Mouse (Mus musculus): Measurements from ENCODE around the gene Bub3. TPM values are rescaled to one million over a fixed set of nuclear protein-coding genes. Genes with fewer than 3 reads are reported as not detected.

Bub3 gene
- polyA plus RNA-seq, 1 experiment from 2014 or later = 257 TPM

- Histone ChIP-seq H3K4me1 (ENCODE audit: control insufficient read depth, insufficient read depth, low read length) (no peaks in the 10 kb centered on the region), H3K4me2 (ENCODE audit: low read depth) (no peak overlapping the region), H3K9me3 (ENCODE audit: control insufficient read depth, low read length) (no peaks in the 10 kb centered on the region), H3K9ac (ENCODE audit: low read length) (no peak overlapping the region), H3K27ac (ENCODE audit: low read depth, low read length) (no peak overlapping the region), H3K27me3 (ENCODE audit: control insufficient read depth, insufficient read depth, low read length) (no peaks in the 10 kb centered on the region), H3K4me3 (ENCODE audit: low read depth, low read length) (no peak overlapping the region), H3K36me3 (ENCODE audit: control insufficient read depth, insufficient read depth, low read length) (no peaks in the 10 kb centered on the region)
- 94% methylated on average over 5 of the region's 5 CpGs for WGBS
- DNase-seq (ENCODE audit: low spot score) (no peak), ATAC-seq (ENCODE audit: insufficient read depth, low FRiP score, low TSS enrichment) (no peak)
These were observed 25.5 kb downstream of the Bub3 start for GRCm38 (mm10) chr7:131585551-131585950.

- peak; percentile 94 for ATAC-seq (ENCODE audit: insufficient read depth, low FRiP score, low TSS enrichment)
- Histone ChIP-seq H3K9ac (ENCODE audit: low read length) (peak overlapping the region; percentile 37), H3K4me2 (ENCODE audit: low read depth) (0 out of 2 replicates have a peak overlapping the region, but pooled peaks have one; percentile 2), H3K9me3 (ENCODE audit: control insufficient read depth, low read length) (no peaks in the 10 kb centered on the region), H3K4me1 (ENCODE audit: control insufficient read depth, insufficient read depth, low read length) (peaks cover 5% of the 10 kb centered on the region), H3K36me3 (ENCODE audit: control insufficient read depth, insufficient read depth, low read length) (no peaks in the 10 kb centered on the region), H3K4me3 (ENCODE audit: low read depth, low read length) (no peak overlapping the region), H3K27me3 (ENCODE audit: control insufficient read depth, insufficient read depth, low read length) (peaks cover 11% of the 10 kb centered on the region), H3K27ac (ENCODE audit: low read depth, low read length) (peak overlapping the region; percentile 45; the same call in 1 of the 2 replicates)
- peak; percentile 82 for DNase-seq (ENCODE audit: low spot score)
- WGBS = 12% methylated on average over 12 of the region's 12 CpGs
These were observed 37.9 kb downstream of the Bub3 start for GRCm38 (mm10) chr7:131597779-131598482.

- H3K36me3 ChIP-seq (ENCODE audit: control insufficient read depth, insufficient read depth, low read length) = no peaks in the 10 kb centered on the region
- H3K27ac ChIP-seq (ENCODE audit: low read depth, low read length) = peak overlapping the region; percentile 45; the same call in 1 of the 2 replicates
- H3K9me3 ChIP-seq (ENCODE audit: control insufficient read depth, low read length) = no peaks in the 10 kb centered on the region
- H3K9ac ChIP-seq (ENCODE audit: low read length) = peak overlapping the region; percentile 37
- H3K4me3 ChIP-seq (ENCODE audit: low read depth, low read length) = no peak overlapping the region
- DNase-seq (ENCODE audit: low spot score) (peak; percentile 80), ATAC-seq (ENCODE audit: insufficient read depth, low FRiP score, low TSS enrichment) (peak; percentile 41; the same call in 1 of the 2 replicates)
- H3K4me2 ChIP-seq (ENCODE audit: low read depth) = 0 out of 2 replicates have a peak overlapping the region, but pooled peaks have one; percentile 2
- H3K4me1 ChIP-seq (ENCODE audit: control insufficient read depth, insufficient read depth, low read length) = peaks cover 5% of the 10 kb centered on the region
- 8% methylated on average over 5 of the region's 5 CpGs for whole genome bisulfite sequencing
- H3K27me3 ChIP-seq (ENCODE audit: control insufficient read depth, insufficient read depth, low read length) = peaks cover 11% of the 10 kb centered on the region
These were observed 38.4 kb downstream of the Bub3 start for GRCm38 (mm10) chr7:131598483-131598824.

GRCm38 (mm10) chr7:131602106-131602505, 42.1 kb downstream of the Bub3 start:
- no peak overlapping the region for H3K4me2 ChIP-seq (ENCODE audit: low read depth)
- no peak overlapping the region for H3K9ac ChIP-seq (ENCODE audit: low read length)
- ATAC-seq (ENCODE audit: insufficient read depth, low FRiP score, low TSS enrichment) (no peak), DNase-seq (ENCODE audit: low spot score) (no peak)
- H3K36me3 ChIP-seq (ENCODE audit: control insufficient read depth, insufficient read depth, low read length) = no peaks in the 10 kb centered on the region
- H3K4me3 ChIP-seq (ENCODE audit: low read depth, low read length) = no peak overlapping the region
- peaks cover 11% of the 10 kb centered on the region for H3K27me3 ChIP-seq (ENCODE audit: control insufficient read depth, insufficient read depth, low read length)
- 77% methylated on average over 7 of the region's 7 CpGs for WGBS
- no peaks in the 10 kb centered on the region for H3K9me3 ChIP-seq (ENCODE audit: control insufficient read depth, low read length)
- H3K4me1 ChIP-seq (ENCODE audit: control insufficient read depth, insufficient read depth, low read length) = peaks cover 5% of the 10 kb centered on the region
- no peak overlapping the region for H3K27ac ChIP-seq (ENCODE audit: low read depth, low read length)

GRCm38 (mm10) chr7:131603186-131603585, 43.2 kb downstream of the Bub3 start:
- Histone ChIP-seq H3K27ac (ENCODE audit: low read depth, low read length) (no peak overlapping the region), H3K4me1 (ENCODE audit: control insufficient read depth, insufficient read depth, low read length) (peaks cover 3% of the 10 kb centered on the region), H3K4me2 (ENCODE audit: low read depth) (no peak overlapping the region), H3K27me3 (ENCODE audit: control insufficient read depth, insufficient read depth, low read length) (peaks cover 9% of the 10 kb centered on the region), H3K36me3 (ENCODE audit: control insufficient read depth, insufficient read depth, low read length) (no peaks in the 10 kb centered on the region), H3K9ac (ENCODE audit: low read length) (no peak overlapping the region), H3K9me3 (ENCODE audit: control insufficient read depth, low read length) (no peaks in the 10 kb centered on the region), H3K4me3 (ENCODE audit: low read depth, low read length) (no peak overlapping the region)
- 3% methylated on average over 8 of the region's 11 CpGs for WGBS
- no peak for ATAC-seq (ENCODE audit: insufficient read depth, low FRiP score, low TSS enrichment)
- no peak for DNase-seq (ENCODE audit: low spot score)

GRCm38 (mm10) chr7:131604946-131605345, 44.9 kb downstream of the Bub3 start:
- ATAC-seq (ENCODE audit: insufficient read depth, low FRiP score, low TSS enrichment) (no peak), DNase-seq (ENCODE audit: low spot score) (no peak)
- no peak overlapping the region for H3K9ac ChIP-seq (ENCODE audit: low read length)
- H3K4me1 ChIP-seq (ENCODE audit: control insufficient read depth, insufficient read depth, low read length) = no peaks in the 10 kb centered on the region; the same call in 1 of the 2 replicates
- no peaks in the 10 kb centered on the region for H3K36me3 ChIP-seq (ENCODE audit: control insufficient read depth, insufficient read depth, low read length)
- no peak overlapping the region for H3K4me3 ChIP-seq (ENCODE audit: low read depth, low read length)
- peaks cover 3% of the 10 kb centered on the region; the same call in 1 of the 2 replicates for H3K27me3 ChIP-seq (ENCODE audit: control insufficient read depth, insufficient read depth, low read length)
- no peak overlapping the region for H3K4me2 ChIP-seq (ENCODE audit: low read depth)
- H3K27ac ChIP-seq (ENCODE audit: low read depth, low read length) = no peak overlapping the region
- H3K9me3 ChIP-seq (ENCODE audit: control insufficient read depth, low read length) = no peaks in the 10 kb centered on the region
- WGBS = 87% methylated on average over 10 of the region's 10 CpGs

GRCm38 (mm10) chr7:131605481-131605880, 45.5 kb downstream of the Bub3 start:
- Histone ChIP-seq H3K9me3 (ENCODE audit: control insufficient read depth, low read length) (no peaks in the 10 kb centered on the region), H3K4me1 (ENCODE audit: control insufficient read depth, insufficient read depth, low read length) (no peaks in the 10 kb centered on the region; the same call in 1 of the 2 replicates), H3K9ac (ENCODE audit: low read length) (no peak overlapping the region), H3K36me3 (ENCODE audit: control insufficient read depth, insufficient read depth, low read length) (no peaks in the 10 kb centered on the region), H3K27ac (ENCODE audit: low read depth, low read length) (no peak overlapping the region), H3K4me3 (ENCODE audit: low read depth, low read length) (no peak overlapping the region), H3K27me3 (ENCODE audit: control insufficient read depth, insufficient read depth, low read length) (no peaks in the 10 kb centered on the region; the same call in 1 of the 2 replicates), H3K4me2 (ENCODE audit: low read depth) (no peak overlapping the region)
- no peak for DNase-seq (ENCODE audit: low spot score)
- 78% methylated on average over 4 of the region's 4 CpGs for WGBS
- no peak for ATAC-seq (ENCODE audit: insufficient read depth, low FRiP score, low TSS enrichment)

GRCm38 (mm10) chr7:131608049-131608448, 48.0 kb downstream of the Bub3 start:
- no peaks in the 10 kb centered on the region for H3K4me1 ChIP-seq (ENCODE audit: control insufficient read depth, insufficient read depth, low read length)
- DNase-seq (ENCODE audit: low spot score) = no peak
- H3K27ac ChIP-seq (ENCODE audit: low read depth, low read length) = no peak overlapping the region
- 92% methylated on average over 6 of the region's 6 CpGs for WGBS
- no peaks in the 10 kb centered on the region for H3K36me3 ChIP-seq (ENCODE audit: control insufficient read depth, insufficient read depth, low read length)
- H3K27me3 ChIP-seq (ENCODE audit: control insufficient read depth, insufficient read depth, low read length) = no peaks in the 10 kb centered on the region
- H3K4me3 ChIP-seq (ENCODE audit: low read depth, low read length) = no peak overlapping the region
- no peak overlapping the region for H3K4me2 ChIP-seq (ENCODE audit: low read depth)
- H3K9ac ChIP-seq (ENCODE audit: low read length) = no peak overlapping the region
- no peak for ATAC-seq (ENCODE audit: insufficient read depth, low FRiP score, low TSS enrichment)
- H3K9me3 ChIP-seq (ENCODE audit: control insufficient read depth, low read length) = no peaks in the 10 kb centered on the region

- H3K4me2 ChIP-seq (ENCODE audit: low read depth) = no peak overlapping the region
- no peaks in the 10 kb centered on the region for H3K9me3 ChIP-seq (ENCODE audit: control insufficient read depth, low read length)
- H3K9ac ChIP-seq (ENCODE audit: low read length) = no peak overlapping the region
- H3K4me1 ChIP-seq (ENCODE audit: control insufficient read depth, insufficient read depth, low read length) = no peaks in the 10 kb centered on the region
- no peak overlapping the region for H3K27ac ChIP-seq (ENCODE audit: low read depth, low read length)
- H3K36me3 ChIP-seq (ENCODE audit: control insufficient read depth, insufficient read depth, low read length) = no peaks in the 10 kb centered on the region
- H3K27me3 ChIP-seq (ENCODE audit: control insufficient read depth, insufficient read depth, low read length) = no peaks in the 10 kb centered on the region
- no peak overlapping the region for H3K4me3 ChIP-seq (ENCODE audit: low read depth, low read length)
- WGBS = 27% methylated on average over 7 of the region's 7 CpGs
- DNase-seq (ENCODE audit: low spot score) = peak; percentile 53
- ATAC-seq (ENCODE audit: insufficient read depth, low FRiP score, low TSS enrichment) = no peak
These were observed 49.7 kb downstream of the Bub3 start for GRCm38 (mm10) chr7:131609677-131610076.
